Mouse (Mus musculus) cerebellum, postnatal 36 days (tissue): ENCODE measurements around the gene Dvl2.
"Not testable (repeated sequence)": the region's sequence is repeated elsewhere in the genome, so short reads cannot be mapped to it uniquely, and the experiment has no call there.

Source experiments
- DNase-seq, 2 experiments: peaks; one replicate each; pipeline ENCODE4 v3.0.0; 2021 to 2022; ENCODE audit warnings: mixed read lengths in 2 of 2

Dvl2 gene

DNA sequence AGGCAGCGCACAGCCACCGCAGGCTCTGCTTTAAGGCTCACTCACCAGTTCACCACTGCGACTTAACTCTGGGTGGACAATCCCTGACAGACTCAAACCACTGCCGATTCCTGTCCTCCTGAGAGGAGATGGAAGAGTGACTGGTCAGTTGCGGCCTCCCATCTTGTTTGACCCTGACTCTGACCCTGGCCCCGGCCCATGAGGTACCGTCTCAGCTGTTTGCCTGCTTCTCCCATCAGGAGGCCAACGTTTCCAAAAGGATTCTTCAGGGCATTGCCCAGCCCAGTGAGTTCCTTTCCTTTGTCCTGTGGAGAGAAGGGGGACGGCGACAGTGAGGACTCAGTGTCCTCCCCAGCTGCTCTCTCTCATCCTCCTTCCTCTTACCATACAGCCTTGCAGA is 10.6 kb downstream of the Dvl2 start:
- DNase-seq, result no peak

DNA sequence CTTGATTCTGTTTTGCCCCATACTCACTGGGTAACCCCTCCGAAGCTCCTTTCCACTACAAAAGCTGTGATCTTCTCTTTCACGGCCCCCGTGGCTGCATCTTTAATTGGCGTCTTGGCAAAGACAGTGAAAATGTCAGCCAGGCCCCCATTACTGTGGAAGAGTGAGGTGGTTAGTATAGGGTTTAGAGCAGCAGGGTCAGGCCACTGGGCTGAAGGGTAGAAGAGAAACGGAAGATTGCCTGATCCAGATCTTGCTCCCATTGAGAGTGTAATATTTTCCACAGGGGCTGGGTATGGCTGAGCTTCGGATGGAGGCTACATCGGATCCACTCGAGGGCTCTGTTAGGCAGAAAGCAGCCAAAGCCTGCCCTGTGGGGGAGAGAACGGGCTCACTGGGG is 12.5 kb downstream of the Dvl2 start:
- no peak for DNase-seq

DNA sequence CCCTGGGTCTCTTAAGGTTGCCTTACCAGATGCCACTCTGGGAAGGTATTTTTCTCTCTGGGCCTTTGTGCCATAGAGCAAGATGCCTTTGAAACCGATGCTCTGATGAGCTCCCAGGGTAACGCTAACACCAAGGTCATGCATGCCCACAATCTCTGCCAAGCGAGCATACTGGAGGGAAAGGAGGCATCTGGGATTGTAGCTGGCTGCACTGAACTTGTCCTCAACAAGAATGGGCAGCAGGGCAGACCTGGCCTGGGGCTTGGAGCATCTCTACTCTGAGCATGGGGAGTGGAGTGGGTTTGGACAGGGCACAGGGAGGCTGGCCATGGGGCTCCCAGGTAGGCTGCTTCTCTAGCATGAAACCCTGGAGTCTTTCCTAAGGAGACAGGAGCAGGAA is 13.0 kb downstream of the Dvl2 start:
- no peak for DNase-seq

DNA sequence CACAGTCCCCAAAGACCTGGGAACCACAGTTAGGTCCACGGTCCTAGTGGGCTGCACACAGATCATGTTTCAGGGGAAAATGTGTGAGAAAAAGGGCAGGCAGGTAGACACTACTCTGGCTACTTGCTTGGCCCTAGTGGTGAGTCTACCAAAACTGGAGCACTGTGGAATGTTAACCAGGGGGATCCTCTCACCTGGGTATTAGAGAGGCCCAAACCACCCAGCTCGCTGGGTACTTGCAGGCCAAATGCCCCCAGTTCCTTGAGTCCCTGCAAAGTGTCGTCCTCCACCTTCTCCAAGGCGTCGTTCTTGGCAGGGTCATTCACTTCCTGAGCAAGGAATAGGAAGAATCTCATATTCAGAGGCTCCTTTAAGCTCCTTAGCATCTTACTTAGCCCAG is 13.7 kb downstream of the Dvl2 start:
- DNase-seq, result no peak

DNA sequence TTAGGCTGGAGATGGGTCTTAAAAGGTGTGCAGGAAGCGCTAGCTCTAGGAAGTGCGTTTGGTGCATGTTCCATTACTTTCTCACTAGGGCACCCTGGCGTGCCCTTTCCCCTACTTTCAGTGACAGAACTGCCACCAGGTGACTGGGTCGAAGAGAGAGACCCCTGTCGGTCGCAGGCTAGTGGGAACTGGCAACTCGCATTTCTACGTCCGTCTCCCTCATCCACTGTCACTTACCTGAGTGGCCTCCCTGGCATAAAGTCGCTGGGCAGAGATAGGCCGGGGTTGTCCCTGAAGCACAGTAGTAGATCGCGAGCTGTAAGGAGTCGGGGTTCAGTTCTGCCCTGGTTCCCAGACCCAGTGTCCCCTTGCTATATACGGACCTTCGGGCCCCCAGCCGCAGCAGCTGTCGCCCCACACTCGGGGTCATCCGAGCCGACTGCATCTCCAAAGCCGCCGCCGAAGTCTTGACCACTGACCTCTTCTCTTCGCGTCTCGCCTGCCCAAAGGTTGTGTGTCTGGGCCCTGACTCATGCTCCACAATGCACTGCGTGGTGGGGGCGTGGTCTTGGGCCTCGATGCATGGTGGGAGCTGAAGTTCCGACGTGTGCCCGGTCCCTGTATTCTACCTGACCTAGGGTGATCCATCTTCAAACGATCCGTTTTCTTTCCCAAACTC is 14.6 kb downstream of the Dvl2 start, which contains the start of gene Acadvl:
Gene Acadvl (minus strand): TSS at position 532 of the 679 bp plus-strand sequence.
- DNase-seq, result peak; percentile 91

DNA sequence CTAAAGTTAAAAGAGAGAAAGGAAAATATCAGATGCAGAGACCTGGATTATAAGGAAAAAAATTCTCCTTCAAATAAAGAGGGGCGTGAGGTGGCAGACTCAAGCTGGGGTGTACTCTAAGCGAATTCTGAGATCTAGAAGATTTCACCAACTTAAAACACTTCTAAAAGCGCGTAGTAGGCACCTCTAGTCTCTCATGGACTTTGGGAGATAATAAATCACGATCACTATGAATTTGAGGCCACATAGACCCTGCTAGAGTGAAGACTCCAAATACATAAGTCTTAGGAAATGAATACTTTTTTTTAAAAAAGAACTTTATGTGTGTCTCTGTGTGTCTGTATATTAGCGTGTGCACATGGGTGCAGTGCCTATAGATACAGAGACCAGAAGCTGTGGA is 15.3 kb downstream of the Dvl2 start:
- no peak for DNase-seq

DNA sequence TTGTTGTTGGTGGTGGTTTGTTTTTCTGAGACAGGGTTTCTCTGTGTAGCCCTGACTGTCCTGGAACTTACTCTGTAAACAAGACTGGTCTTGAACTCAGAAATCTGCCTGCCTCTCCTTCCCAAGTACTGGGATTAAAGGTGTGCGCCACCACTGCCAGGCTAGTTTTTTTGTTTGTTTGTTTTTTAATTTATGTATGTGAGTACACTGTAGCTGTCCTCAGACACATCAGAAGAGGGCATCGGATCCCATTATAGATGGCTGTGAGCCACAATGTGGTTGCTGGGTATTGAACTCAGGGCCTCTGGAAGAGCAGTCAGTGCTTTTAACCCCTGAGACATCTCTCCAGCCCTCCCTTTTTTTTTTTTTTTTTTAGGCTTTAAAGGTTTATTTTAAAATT is 15.8 kb downstream of the Dvl2 start:
- DNase-seq, result not testable (repeated sequence)

DNA sequence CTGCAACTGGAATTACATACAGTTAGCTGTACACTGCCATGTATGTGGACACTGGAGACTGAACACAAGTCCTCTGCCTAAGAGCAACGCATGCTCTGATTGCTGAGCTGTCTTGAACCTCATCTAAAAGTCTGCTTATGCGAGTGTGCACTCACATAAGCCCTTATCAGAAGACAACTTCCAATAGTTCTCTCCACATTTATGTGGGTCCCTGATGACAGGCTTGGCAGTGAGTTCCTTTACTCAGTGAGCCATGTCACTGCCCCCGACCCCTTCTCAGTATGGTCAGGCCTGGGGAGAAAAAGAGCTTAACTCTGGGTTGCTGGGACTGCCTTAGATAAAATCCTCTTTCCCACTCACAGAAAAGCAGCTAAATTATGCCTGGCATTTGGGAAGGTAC is 16.3 kb downstream of the Dvl2 start, which contains the start of gene Dlg4:
Gene Dlg4 (plus strand): TSS at position 274 of the 400 bp plus-strand sequence.
- DNase-seq, result no peak

DNA sequence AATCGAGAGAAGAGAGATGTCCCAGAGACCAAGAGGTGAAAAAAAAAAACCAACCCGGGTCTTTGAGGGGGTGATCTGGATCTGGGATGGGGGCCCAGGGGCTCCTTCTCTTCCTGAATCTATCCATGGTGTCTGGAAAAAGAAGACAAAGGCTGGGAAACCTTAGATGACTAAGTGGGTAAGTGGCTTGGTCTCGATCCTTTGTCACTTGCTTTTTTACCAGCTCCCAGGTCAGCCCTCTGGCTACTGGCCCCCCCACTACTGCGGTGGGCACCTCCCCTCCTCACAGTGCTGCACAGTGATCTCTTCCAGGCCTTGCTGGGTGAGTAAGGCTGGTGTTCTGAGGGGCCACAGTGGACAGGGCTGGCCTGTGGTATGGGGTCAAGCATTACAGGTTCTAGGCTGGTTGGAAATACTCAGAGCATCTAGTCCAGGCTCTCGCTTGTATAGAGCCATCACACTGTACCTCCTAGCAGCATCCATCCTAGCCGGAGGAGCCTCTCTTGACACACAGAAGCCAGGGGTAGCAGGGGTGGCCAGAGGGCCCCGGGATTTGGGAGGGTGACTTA is 16.9 kb downstream of the Dvl2 start:
- DNase-seq, result no peak

DNA sequence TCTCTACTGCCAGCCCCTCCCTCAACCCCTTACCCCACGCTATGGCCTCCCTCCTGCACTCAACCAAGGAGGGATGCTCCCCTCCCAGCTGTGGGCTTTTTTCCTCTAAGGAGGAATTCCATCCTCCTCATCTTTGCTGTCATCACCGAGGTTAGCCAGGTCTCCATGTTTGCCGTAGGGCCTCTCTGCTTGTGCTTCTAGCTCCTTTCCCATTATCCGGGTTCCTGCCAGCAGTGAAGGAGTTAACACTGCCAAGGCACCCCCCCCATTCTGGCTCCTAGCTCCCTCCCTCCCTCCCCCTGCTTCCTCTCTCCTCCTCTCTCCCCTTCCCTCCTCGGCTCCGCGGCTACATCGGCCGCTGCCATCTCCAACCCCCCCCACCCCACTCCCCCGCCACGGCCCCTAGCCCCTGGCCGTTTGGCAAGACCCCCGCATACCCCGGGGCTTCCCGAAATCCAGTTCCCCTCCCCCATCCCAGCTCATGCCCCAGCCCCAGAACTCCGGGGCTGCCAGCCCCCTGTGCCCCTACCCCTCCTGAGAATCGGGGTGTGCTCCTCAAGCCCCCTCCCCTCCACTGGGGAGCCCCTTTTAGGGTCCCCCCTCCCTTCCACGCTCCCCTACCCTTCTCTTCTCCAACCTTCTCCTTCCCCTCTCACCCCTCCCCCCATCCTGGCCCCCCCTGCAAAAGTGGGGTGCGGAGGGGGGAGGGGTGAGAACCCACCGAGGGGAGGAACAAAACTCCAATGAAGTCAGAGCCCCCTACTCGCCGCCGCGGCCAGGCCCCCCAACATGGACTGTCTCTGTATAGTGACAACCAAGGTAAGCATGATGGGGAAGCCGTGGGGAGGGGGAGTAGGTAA is 18.0 kb downstream of the Dvl2 start:
- peak; percentile 77 for DNase-seq

DNA sequence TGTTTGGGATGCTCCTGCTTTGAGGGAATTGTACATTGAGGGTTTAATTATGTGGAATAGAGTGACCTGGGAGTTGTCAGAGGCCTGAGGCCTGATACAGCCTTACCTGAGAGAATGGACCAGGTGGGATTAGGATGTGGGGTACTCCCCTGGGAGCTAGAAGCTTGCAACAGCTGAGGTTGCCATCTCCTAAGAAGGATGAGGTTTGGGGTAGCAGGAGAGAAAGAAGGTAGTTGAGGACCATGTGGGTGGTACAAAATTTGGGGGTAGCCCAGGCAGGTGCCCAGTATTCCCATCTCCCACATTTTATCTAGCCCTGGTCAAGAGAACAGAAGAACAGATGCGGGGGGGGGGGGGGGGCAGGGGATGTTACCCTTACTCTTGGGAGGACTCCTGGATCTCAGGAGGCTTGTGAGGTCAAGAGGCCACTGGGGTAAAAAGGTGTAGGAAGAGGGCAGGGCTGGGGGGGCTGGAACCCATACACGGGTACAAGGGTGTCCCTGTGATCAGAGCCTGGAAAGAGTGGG is 19.2 kb downstream of the Dvl2 start:
- DNase-seq, result no peak

DNA sequence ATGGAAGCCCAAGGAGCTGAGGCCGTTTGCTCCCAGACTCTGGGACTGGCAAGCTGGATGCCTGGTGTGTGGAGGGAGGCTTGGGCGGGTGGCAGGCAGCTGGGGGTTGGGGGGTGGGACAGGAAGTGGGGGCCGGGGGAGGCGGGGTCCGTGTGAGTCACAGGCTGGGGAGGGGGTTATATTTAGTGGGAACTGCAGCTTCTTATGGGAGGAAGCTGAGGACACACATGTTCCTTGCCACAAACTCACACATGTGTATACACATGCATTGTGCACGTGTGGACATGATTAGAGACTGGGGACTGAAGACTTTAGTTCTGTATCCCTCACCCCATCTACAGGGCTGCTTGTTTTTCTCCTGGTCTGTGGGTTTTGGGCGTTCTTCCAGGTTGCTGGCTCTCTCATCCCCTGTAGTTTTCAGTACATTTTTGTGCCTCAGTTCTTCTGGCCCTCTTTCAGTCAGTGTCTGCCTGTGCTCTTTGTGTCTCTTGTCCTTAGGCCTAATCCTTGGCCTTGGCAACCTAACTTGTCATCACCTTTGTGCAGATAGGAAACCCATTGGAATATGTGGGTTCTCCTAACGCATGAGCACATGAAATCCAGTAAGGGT is 19.7 kb downstream of the Dvl2 start:
- no peak for DNase-seq

DNA sequence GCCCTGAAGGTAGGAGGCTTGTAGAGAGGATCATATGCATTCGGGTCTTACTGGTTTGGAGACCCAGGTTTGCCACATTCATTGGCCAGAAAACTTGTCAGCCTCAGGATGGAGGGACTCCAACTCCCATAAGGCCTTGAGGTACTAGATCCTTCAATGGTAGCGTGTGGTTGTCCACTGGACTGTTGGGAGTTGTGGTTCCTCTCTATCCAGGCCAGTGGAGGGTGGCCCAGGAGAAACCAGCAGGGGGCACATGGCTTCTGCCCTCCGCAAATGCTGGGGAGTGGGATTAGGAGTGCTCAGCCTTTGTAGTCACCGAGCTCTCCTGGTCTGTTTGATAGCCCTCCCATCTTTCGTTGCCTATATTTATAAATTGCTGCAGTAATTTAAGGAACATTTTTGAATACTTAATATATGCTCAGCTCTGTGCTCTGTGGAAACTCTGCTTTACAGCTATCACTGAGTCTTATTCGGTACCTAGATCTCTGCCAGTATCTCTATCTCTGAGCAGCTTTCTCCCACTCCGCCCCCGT is 20.4 kb downstream of the Dvl2 start:
- peak; percentile 70 to 76 for DNase-seq

DNA sequence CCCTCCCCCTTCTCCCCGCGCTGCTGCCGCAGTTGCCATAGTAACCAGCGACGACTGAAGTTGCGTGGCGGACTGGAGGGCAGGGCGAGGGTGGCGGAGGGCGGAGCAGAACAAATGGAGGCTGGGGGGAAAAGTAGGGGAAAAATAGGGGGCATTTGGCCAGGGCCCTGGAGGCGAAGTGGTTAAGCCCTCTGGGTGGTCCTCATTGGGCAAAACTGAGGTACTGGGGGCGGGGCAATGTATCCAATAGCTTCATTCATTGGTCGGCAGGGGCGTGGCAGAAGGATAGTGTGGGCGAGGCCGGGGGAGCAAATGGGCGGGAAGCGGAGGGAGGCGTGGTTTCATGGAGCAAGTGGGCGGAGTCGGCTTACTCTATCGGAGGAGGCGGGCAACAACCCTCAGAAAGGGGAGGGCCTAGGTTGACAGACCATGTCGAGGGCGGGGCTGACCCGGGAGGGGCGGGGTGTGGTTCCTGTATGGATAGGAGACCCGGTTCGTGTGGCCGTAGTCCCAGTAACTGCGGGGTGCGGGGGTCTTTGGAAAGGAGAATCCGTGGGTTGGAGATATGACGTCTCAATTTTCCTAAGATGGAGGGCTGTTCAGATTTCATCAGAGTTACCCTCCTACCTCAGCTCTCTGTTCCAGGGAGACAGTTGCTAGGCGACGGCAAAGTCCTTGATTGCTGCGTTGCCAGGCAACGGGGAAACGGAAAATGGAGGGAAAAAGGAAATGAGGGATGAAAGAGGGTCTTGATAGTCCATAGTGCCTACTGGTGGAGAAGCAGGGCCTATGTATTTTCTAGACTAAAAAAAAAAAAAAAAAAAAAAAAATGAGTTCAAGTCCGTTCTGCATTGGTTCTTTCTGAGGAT is 21.1 kb downstream of the Dvl2 start:
- peak; percentile 92 to 93 for DNase-seq

DNA sequence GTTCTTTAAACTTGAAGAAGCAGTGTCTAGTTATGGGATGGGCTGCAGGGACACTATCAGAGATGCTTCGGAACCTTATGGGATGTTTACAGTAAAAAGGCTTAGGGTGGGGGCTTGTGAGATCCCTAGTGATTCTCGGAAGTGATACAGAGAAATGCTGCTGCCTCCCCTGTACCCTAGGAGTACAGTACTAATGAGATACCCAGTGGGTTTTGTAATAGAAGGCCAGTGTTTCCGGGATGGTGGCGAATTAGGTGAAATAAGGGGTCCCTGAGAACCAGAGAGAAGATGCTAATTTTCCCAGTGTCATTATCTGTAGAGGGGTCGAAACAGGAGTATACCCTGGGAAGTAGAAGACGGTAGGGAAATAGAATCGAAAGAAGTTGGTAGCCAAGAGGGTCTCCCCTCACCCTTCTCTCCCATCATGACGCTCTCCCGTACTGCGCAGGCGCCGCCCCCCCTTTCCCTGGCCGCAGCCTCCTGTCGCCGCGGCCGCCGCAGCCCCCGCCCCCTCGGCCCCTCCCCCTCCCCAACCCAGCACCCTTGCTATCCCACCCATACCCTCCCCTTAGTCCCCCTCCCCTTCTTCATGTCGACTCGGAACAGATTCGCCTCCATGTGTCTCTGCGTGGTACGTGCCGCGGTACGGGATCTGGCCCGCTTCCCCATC is 23.2 kb downstream of the Dvl2 start:
- DNase-seq, result no peak

DNA sequence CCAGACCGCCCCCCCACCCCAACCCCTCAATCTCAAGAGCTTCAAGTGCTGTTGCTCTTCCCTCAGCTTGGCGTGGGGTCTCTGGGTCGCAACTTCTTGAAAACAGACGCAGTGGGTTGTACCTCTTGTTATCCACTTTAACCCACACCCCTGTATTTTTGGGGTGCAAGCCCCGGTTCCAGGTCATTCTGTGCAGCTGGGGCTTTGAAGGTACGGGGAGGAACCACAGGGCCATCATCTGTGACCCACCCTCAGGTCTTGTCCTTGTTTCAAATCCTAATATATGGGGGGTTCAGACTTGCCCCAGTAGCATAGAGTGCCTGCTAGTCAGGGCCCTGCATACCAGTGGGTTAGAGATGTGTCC is 23.7 kb downstream of the Dvl2 start:
- no peak for DNase-seq

DNA sequence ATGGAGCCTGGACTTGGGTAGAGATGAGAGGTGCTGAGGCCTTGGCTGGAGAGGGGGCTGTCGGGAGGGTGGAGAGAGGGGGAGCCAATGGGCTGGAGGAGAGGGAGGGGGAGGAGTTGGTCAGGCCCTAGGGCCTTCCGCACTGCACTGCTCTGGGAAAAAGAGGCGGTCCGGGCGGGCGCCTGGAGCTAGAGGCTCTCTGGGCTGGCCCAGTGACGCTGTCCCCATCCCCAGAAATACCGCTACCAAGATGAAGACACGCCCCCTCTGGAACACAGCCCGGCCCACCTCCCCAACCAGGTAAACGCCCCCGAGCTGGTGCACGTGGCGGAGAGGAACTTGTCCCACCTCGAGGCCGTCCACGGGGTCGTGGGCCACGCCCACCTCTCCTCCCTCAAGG is 26.3 kb downstream of the Dvl2 start:
- DNase-seq, result peak; percentile 30 to 45

DNA sequence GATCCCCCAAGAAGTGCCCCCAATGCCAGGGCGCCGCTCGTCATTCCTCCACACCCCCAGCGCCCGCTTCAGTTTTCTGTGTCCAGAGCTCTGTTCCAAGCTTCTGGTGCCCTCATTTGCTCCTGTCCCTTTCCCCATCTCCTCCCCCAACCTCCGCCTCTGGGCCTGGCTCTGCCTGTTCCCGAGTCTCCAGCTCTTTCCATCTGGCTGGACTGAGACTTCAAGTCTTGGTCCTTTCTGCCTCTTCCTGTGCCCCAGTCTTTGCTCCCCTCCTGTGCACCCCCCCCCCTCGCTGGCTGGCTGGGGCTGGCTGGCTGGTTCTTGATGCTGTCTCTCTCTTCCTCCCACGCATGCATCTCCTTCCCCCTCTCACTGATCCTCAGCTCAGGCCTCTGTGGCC is 27.0 kb downstream of the Dvl2 start:
- DNase-seq, result peak; percentile 53 to 61

DNA sequence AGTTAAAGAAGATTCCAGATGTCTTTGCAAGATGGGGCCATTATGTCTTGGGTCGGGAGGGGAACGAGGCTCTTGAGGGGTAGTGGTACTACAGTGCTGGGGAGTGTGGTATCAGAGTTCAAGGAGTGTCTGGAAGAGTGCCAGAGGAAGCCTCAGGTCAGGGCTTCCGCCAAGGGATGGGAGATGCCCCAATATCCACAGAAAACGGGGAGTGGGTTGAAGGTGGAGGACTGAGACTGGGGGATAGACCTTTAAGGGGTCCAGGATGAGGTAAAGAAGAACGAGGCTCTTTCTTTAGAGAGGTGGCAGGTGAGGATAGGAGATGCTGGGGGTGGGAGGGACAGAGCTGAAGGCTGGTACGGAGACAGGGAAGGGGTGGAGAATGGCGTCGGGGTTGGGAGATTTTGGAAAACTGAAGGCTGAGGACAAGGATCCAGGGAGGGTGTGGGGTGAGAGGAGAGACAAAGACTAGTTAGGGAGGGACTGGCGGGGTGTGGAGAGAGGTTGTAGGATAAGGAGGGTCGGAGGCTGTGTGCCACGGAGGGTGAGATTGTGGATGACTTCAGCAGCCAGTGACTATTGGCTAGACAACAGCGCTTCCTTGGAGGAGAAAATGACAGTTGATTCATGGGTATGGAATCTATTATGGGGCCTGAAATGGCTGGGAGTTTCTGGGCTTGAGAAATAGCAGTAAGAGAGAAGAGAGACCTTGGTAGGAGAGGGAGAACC is 28.2 kb downstream of the Dvl2 start:
- DNase-seq, result no peak

DNA sequence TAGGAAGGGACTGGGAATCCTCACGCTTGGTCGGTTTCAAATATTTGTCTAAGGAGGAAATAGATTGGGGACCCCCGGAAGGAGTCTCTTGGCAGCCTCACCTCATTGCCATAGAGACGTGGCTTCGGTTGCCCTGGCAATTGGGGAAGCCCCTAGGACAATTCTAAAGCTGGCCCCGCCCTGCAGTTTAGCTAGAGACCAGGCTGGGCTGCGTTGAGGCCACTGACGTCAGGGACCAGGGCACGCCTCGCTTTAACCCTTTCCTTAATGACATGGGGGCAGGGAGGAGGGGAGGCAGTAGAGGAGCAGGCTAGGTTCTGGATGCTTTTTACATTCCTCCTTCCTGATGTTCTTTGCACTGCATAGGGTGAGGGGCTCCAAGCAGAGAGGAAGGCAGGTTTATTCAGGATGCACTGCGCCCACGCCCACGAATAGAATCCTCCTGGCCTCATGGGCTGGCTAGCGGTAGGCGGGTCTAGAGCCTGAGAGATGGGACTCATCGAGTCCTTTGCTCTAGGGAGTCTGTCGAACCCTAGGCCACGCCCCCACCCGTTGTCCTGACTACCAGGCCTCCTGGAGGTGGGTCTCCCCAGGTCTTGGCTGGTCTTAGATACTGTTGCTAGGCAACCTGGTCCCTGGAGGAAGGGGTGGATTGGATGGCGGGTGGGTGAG is 28.9 kb downstream of the Dvl2 start:
- DNase-seq, result peak; percentile 57 to 58
